Comparison of ENCODE assay signal across 13 mouse cellular contexts in the genomic region with DNA sequence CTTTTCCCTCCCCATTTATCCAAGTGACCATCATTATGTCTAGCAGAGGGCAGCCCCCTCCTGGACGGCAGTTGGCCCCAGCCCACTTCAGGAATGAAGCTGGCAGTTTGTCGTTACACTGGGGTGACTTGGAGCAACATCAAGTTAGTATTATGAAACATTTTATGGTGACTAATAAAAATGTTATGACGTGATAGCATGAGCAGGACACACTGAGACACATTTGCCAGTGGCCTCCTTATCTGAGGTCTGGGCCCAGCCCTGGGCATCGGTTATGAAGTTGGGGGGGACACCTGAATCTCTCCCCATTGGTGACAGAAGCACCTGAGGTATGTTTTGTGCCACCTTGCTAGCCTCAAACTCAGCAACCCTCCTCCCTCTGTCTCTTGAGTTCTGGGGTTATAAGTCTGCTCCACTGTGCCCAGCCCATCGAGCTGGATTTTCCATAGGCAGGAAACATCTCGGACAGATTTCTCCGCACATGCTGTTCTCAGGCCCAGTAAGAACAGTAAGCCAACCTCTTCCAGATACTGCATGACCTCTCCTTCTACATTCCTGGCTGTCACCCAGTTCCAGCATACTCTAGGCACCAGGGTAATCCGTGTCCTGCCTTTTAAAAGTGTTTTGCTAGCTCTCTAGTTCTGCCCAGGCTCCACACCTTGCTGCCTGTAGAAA. TPM values are rescaled to one million over a fixed set of nuclear protein-coding genes. Genes with fewer than 3 reads are reported as not detected.
DNase-seq lines count a peak whose midpoint lies in the region; ATAC-seq lines count a peak whose summit lies in the region.
"Had no signal": no experiment of that assay in that cellular context is flagged by ENCODE, and none has a peak within 500 bp of the region (broad histone marks: within the 10 kb centered on the region; RNA-seq: fewer than 3 reads in every experiment).

No protein-coding gene starts in this region.

- no peak for ATAC-seq in monocyte, adult 5-6 weeks (replicated peaks; ENCODE audit: insufficient number of reproducible peaks, low FRiP score, low TSS enrichment, poor library complexity, severe bottlenecking)
- ATAC-seq: CD4-positive, CD25-positive, alpha-beta regulatory T cell, adult 4 months; forebrain, embryonic 14.5 days; hindbrain, embryonic 16.5 days had no signal

- peak; percentile 24 for DNase-seq in gastrocnemius, postnatal 25 days
- DNase-seq in gastrocnemius, postnatal 10 days: no peak
- peak; percentile 33 for DNase-seq in testis, postnatal 10 days (ENCODE audit: low spot score)
- no peak for DNase-seq in testis, postnatal 14 days (ENCODE audit: low spot score)
- DNase-seq in heart, postnatal 10 days: peak; percentile 66 to 74
- no peak for DNase-seq in thymus, adult 18-20 months
- DNase-seq: cerebellum, adult 9-10 months; embryo, embryonic 11 days; gastrocnemius, postnatal 14 days had no signal

- intact Hi-C loops in heart, postnatal 10 days (cut with DNase I): no loop called here

RNA-seq across cellular contexts. Expression of a gene that starts 40.8 kb away (rescaled TPM):
- not detected for total RNA-seq in gastrocnemius, postnatal 25 days (2021)
- total RNA-seq in gastrocnemius, postnatal 10 days (2021): under 1 TPM in 1 of 2 experiments, not detected in 1; 0.09 TPM
- under 1 TPM in 1 of 2 experiments, not detected in 1; 0.07 TPM for total RNA-seq in heart, postnatal 10 days (2021)
- 0.11 to 1.6 TPM (median 1.4 TPM) in 3 replicates for total RNA-seq in monocyte, adult 5-6 weeks (2017)
- total RNA-seq: gastrocnemius, postnatal 14 days had no signal

Comparison
In these comparisons a context has a peak if more than half of its experiments do, and no peak if none do; other contexts are left out.
1. DNase-seq: peak in gastrocnemius, postnatal 25 days (single experiment), testis, postnatal 10 days (single experiment) and heart, postnatal 10 days (2 of 2); none in gastrocnemius, postnatal 10 days (single experiment), testis, postnatal 14 days (single experiment) and thymus, adult 18-20 months (0 of 2).